Mouse (Mus musculus): Measurements from ENCODE around the gene Isoc2b.
A peak's percentile ranks its signal among the peaks of the same experiment; 100 is the strongest.
"Not testable (repeated sequence)": the region's sequence is repeated elsewhere in the genome, so short reads cannot be mapped to it uniquely, and the experiment has no call there.

The Isoc2b gene

GRCm38 (mm10) chr7:4835631-4836327 is 34.3 kb downstream of the Isoc2b start:
- no peak for DNase-seq (ENCODE audit: low spot score in 2 of 2)

- DNase-seq (ENCODE audit: low spot score in 2 of 2), result no peak
Observed at GRCm38 (mm10) chr7:4830476-4830875, 39.6 kb downstream of the Isoc2b start.

GRCm38 (mm10) chr7:4825365-4825764 is 44.7 kb downstream of the Isoc2b start:
- DNase-seq (ENCODE audit: low spot score in 2 of 2), result no peak

- no peak for DNase-seq (ENCODE audit: low spot score in 2 of 2)
Observed at GRCm38 (mm10) chr7:4822162-4822907, 47.7 kb downstream of the Isoc2b start.

GRCm38 (mm10) chr7:4821690-4822089 is 48.4 kb downstream of the Isoc2b start:
- DNase-seq (ENCODE audit: low spot score in 2 of 2), result no peak

- DNase-seq (ENCODE audit: low spot score in 2 of 2), result not testable (repeated sequence)
Observed at GRCm38 (mm10) chr7:4820925-4821324, 49.1 kb downstream of the Isoc2b start.

- no peak for DNase-seq (ENCODE audit: low spot score in 2 of 2)
Observed at GRCm38 (mm10) chr7:4816559-4816958, 53.5 kb downstream of the Isoc2b start.

GRCm38 (mm10) chr7:4813105-4813791 is 56.8 kb downstream of the Isoc2b start:
- no peak for DNase-seq (ENCODE audit: low spot score in 2 of 2)

GRCm38 (mm10) chr7:4812303-4813104 is 57.6 kb downstream of the Isoc2b start, which contains the start of gene Ube2s:
Ube2s (minus strand) TSS chr7:4812590.
- peak; percentile 98 to 99 for DNase-seq (ENCODE audit: low spot score in 2 of 2)

- no peak for DNase-seq (ENCODE audit: low spot score in 2 of 2)
Observed at GRCm38 (mm10) chr7:4811842-4812302, 58.2 kb downstream of the Isoc2b start.

- DNase-seq (ENCODE audit: low spot score in 2 of 2), result not testable (repeated sequence)
Observed at GRCm38 (mm10) chr7:4811131-4811530, 58.9 kb downstream of the Isoc2b start.

- no peak for DNase-seq (ENCODE audit: low spot score in 2 of 2)
Observed at GRCm38 (mm10) chr7:4806716-4807115, 63.3 kb downstream of the Isoc2b start.

- DNase-seq (ENCODE audit: low spot score in 2 of 2), result no peak
Observed at GRCm38 (mm10) chr7:4802247-4802646, 67.8 kb downstream of the Isoc2b start.

GRCm38 (mm10) chr7:4795767-4796433 is 74.2 kb downstream of the Isoc2b start:
- DNase-seq (ENCODE audit: low spot score in 2 of 2), result no peak

Measured in urinary bladder, postnatal 4 days (tissue).